Mouse (Mus musculus) neural tube, embryonic 15.5 days (tissue): ENCODE measurements at regions not wholly inside any gene's neighbourhood (a gene's known extent, or its start where the extent isn't known, plus 50 kb on each side); places are given as distances from the start of the nearest gene placed in this dataset.

Experiments
- ATAC-seq: fragments of 200-750 bp; cut with Nextera tagmentation; 2 replicates; pipeline ENCODE4 v1.8.0; 2017; ENCODE audit warnings: mild to moderate bottlenecking, moderate TSS enrichment, moderate library complexity; ENCODE audit not compliant: low FRiP score
- H3K27ac ChIP-seq: fragments of 300-500 bp; sonication (generic); replicated peaks from 2 replicates; pipeline ENCODE4 v1.5.1; 2015; ENCODE audit warnings: mild to moderate bottlenecking, inconsistent platforms
- H3K27me3 ChIP-seq: fragments of 300-500 bp; sonication (generic); replicated peaks from 2 replicates; pipeline ENCODE4 v1.6.1; 2015; ENCODE audit warnings: inconsistent platforms
- H3K36me3 ChIP-seq: fragments of 300-500 bp; sonication (generic); 2 replicates; pipeline ENCODE4 v1.6.1; 2015; ENCODE audit warnings: inconsistent platforms
- H3K4me1 ChIP-seq: fragments of 300-500 bp; sonication (generic); 2 replicates; pipeline ENCODE4 v1.6.1; 2015; ENCODE audit warnings: inconsistent platforms
- H3K4me2 ChIP-seq: fragments of 300-500 bp; sonication (generic); 2 replicates; pipeline ENCODE4 v1.6.1; 2015; ENCODE audit warnings: inconsistent platforms, mild to moderate bottlenecking, moderate library complexity
- H3K4me3 ChIP-seq: fragments of 300-500 bp; sonication (generic); replicated peaks from 2 replicates; pipeline ENCODE4 v1.5.1; 2015; ENCODE audit warnings: mild to moderate bottlenecking, inconsistent platforms
- H3K9ac ChIP-seq: fragments of 300-500 bp; sonication (generic); replicated peaks from 2 replicates; pipeline ENCODE4 v1.6.1; 2015; ENCODE audit warnings: mild to moderate bottlenecking, inconsistent platforms
- H3K9me3 ChIP-seq: fragments of 300-500 bp; sonication (generic); replicated peaks from 2 replicates; pipeline ENCODE4 v1.6.1; 2016; ENCODE audit warnings: inconsistent platforms
- WGBS: fragments of 180-500 bp; shearing (Covaris S2); methylation state at CpG from one replicate; pipeline ENCODE4 v1.1.7; 2015; ENCODE audit warnings: mixed read lengths; 5-methylcytosine and 5-hydroxymethylcytosine counted together

DNA sequence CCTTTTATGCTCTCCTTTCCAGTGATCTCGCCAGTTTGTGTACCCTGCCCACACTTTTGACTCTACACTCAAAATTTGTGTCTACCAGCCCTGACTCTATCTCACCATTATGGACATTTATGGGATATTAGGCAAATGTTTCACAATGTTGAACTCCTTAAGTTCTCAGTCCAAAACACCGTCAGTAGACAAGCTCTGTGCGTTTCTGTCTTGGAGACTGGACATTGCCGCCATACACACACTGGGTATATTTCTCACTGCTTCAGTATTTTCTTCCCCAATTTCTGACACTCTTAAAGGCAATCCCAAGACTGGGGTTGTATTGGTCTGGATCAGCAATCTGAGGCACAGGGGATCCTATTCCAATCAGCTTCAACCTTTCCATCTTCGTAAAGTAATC is 75.6 kb downstream of the Oxgr1 start:
- whole genome bisulfite sequencing: 93% methylated on average over 5 of the region's 5 CpGs
- no peak overlapping the region for H3K9ac ChIP-seq
- no peaks in the 10 kb centered on the region for H3K9me3 ChIP-seq
- H3K4me2 ChIP-seq: no peak overlapping the region
- ATAC-seq: no peak
- no peaks in the 10 kb centered on the region for H3K27me3 ChIP-seq
- no peak overlapping the region for H3K4me3 ChIP-seq
- no peak overlapping the region for H3K27ac ChIP-seq
- H3K36me3 ChIP-seq: no peaks in the 10 kb centered on the region
- 0 out of 2 replicates have a peak, but pooled peaks cover 3% of the 10 kb centered on the region for H3K4me1 ChIP-seq

DNA sequence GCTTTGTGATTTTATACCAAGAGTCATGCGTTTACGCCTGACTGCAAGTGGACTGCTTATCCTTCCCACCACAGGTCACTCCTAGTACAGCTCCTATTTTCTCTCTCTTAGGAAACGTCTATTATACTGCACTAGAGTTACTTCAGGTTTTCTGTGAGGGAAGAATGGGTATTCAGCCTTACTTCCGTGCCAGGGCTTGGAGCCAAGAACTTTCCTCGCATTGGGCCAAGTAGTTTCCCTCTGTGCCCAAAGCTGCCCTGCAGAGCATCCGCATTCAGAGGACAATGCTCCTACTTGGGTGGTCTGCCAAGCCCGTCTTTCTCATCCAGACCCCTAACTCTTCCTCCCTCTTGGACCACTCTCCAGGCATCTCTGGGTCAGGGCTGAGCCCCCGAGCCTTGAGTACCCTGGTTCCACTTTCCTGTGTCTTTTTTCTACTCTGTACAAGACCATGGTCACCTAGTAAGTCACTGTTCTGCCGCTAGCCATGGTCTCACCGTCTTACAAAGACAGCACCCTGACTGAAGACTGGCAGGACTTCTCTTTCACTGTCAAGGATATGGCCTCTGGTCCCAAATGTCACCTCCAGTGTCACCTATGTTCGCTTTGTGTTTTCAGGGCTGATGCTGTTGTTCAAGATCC is 76.3 kb downstream of the Oxgr1 start:
- no peaks in the 10 kb centered on the region for H3K36me3 ChIP-seq
- H3K4me2 ChIP-seq: no peak overlapping the region
- WGBS: 71% methylated on average over 11 of the region's 11 CpGs
- H3K9me3 ChIP-seq: no peaks in the 10 kb centered on the region
- peak; percentile 76 for ATAC-seq
- no peaks in the 10 kb centered on the region for H3K27me3 ChIP-seq
- H3K9ac ChIP-seq: no peak overlapping the region
- 0 out of 2 replicates have a peak, but pooled peaks cover 3% of the 10 kb centered on the region for H3K4me1 ChIP-seq
- no peak overlapping the region for H3K27ac ChIP-seq
- H3K4me3 ChIP-seq: no peak overlapping the region

DNA sequence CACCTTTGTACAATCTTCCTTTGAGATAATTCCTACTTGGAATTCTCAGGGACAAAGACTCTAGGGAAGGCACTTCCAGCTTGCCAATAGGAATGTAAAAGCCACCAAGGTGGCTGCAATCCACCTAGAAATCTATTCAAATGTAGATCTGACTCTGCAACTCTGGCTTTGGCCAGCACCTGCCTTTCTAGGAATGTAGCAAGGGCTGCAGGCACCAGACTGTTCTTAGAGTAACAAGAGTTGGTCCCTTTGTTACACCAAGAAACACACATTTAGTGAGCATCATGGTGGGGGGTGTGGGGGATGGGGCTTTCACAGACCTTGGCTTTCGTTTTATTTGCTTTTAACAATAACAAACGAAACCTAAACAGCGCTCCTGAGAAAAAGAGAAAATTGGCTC is 78.5 kb downstream of the Oxgr1 start:
- no peaks in the 10 kb centered on the region for H3K27me3 ChIP-seq
- H3K36me3 ChIP-seq: no peaks in the 10 kb centered on the region
- WGBS: 37% methylated on average over 3 of the region's 3 CpGs
- no peak overlapping the region for H3K9ac ChIP-seq
- H3K27ac ChIP-seq: peak overlapping the region; percentile 46
- 0 out of 2 replicates have a peak, but pooled peaks cover 3% of the 10 kb centered on the region for H3K4me1 ChIP-seq
- no peak overlapping the region for H3K4me2 ChIP-seq
- no peaks in the 10 kb centered on the region for H3K9me3 ChIP-seq
- no peak overlapping the region for H3K4me3 ChIP-seq
- no peak for ATAC-seq

DNA sequence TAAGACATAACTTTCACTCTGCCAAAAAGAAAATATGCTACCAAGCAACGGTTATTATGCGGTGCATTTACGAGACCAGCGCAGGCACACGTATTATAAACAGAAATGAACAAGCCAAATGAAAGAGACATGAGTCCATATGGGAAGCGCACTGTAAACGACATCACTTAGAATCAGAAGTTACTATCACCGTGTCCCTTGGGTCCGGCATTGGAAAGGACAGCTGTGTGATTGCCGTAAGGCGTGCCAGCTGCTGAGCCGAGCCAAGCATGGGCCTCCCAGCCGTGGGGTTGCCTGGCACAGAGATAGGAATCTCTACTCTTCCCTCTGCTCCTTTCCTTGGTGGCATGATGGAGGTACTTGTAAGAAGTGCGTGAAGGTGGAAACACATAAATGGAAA is 88.4 kb downstream of the Oxgr1 start:
- Histone ChIP-seq H3K4me1 (peaks cover 17% of the 10 kb centered on the region), H3K9me3 (no peaks in the 10 kb centered on the region), H3K27me3 (no peaks in the 10 kb centered on the region), H3K27ac (no peak overlapping the region), H3K4me3 (no peak overlapping the region), H3K4me2 (no peak overlapping the region), H3K36me3 (no peaks in the 10 kb centered on the region), H3K9ac (no peak overlapping the region)
- ATAC-seq: no peak
- 62% methylated on average over 14 of the region's 14 CpGs for WGBS

DNA sequence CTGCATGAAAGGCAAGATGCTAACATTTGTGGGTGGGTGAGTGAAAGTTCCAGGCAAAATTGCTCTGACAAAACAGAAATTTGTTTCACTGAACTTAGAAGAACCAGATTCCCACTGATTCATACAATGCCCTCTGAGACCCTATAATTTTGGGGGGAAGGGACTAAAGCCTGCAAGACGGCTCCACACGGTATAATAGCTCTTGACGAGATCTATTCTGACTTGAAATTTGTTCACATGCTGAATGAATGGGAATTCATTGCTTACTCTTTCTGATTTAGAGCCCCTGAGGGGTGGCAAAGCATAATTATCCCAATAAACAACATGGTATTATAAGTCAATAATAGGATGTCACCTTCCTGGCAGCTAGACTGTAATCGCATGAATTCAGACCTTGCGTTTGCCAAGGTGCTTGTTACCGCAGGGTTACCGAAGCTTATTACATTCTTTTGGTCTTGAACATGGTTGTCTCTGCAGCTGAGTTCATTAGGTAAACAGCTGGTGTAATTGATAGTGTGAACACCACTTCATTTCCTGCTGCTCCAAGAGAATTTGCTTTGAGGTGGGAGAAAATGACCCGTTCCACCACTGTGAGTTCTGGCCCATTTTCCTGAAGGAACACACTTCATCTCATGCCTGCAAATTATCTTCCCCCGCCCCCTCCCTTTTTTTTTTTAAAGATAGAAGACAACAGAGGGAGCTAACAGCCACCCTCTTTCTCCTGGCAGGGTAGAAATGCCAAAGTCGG is 89.2 kb downstream of the Oxgr1 start:
- Histone ChIP-seq H3K4me2 (no peak overlapping the region), H3K4me1 (peaks cover 17% of the 10 kb centered on the region), H3K36me3 (no peaks in the 10 kb centered on the region), H3K4me3 (no peak overlapping the region), H3K27ac (no peak overlapping the region), H3K9ac (no peak overlapping the region), H3K27me3 (no peaks in the 10 kb centered on the region), H3K9me3 (no peaks in the 10 kb centered on the region)
- no peak for ATAC-seq
- 38% methylated on average over 10 of the region's 10 CpGs for WGBS
